Mouse (Mus musculus) neural tube, embryonic 15.5 days (tissue): Measurements from ENCODE around the gene Tmem9b. TPM values are rescaled to one million over a fixed set of nuclear protein-coding genes. Genes with fewer than 3 reads are reported as not detected.
A peak's percentile ranks its signal among the peaks of the same experiment; 100 is the strongest.

Experiments
- ATAC-seq: fragments of 200-750 bp; cut with Nextera tagmentation; 2 replicates; pipeline ENCODE4 v1.8.0; 2017; ENCODE audit warnings: mild to moderate bottlenecking, moderate TSS enrichment, moderate library complexity; ENCODE audit not compliant: low FRiP score
- H3K27ac ChIP-seq: fragments of 300-500 bp; sonication (generic); replicated peaks from 2 replicates; pipeline ENCODE4 v1.5.1; 2015; ENCODE audit warnings: mild to moderate bottlenecking, inconsistent platforms
- H3K27me3 ChIP-seq: fragments of 300-500 bp; sonication (generic); replicated peaks from 2 replicates; pipeline ENCODE4 v1.6.1; 2015; ENCODE audit warnings: inconsistent platforms
- H3K36me3 ChIP-seq: fragments of 300-500 bp; sonication (generic); 2 replicates; pipeline ENCODE4 v1.6.1; 2015; ENCODE audit warnings: inconsistent platforms
- H3K4me1 ChIP-seq: fragments of 300-500 bp; sonication (generic); 2 replicates; pipeline ENCODE4 v1.6.1; 2015; ENCODE audit warnings: inconsistent platforms
- H3K4me2 ChIP-seq: fragments of 300-500 bp; sonication (generic); 2 replicates; pipeline ENCODE4 v1.6.1; 2015; ENCODE audit warnings: inconsistent platforms, mild to moderate bottlenecking, moderate library complexity
- H3K4me3 ChIP-seq: fragments of 300-500 bp; sonication (generic); replicated peaks from 2 replicates; pipeline ENCODE4 v1.5.1; 2015; ENCODE audit warnings: mild to moderate bottlenecking, inconsistent platforms
- H3K9ac ChIP-seq: fragments of 300-500 bp; sonication (generic); replicated peaks from 2 replicates; pipeline ENCODE4 v1.6.1; 2015; ENCODE audit warnings: mild to moderate bottlenecking, inconsistent platforms
- H3K9me3 ChIP-seq: fragments of 300-500 bp; sonication (generic); replicated peaks from 2 replicates; pipeline ENCODE4 v1.6.1; 2016; ENCODE audit warnings: inconsistent platforms
- WGBS: fragments of 180-500 bp; shearing (Covaris S2); methylation state at CpG from one replicate; pipeline ENCODE4 v1.1.7; 2015; ENCODE audit warnings: mixed read lengths; 5-methylcytosine and 5-hydroxymethylcytosine counted together
- polyA plus RNA-seq: library from polyadenylated mRNA; unstranded; fragments of >200 nt; fragmentation: Nextera tagmentation; extraction: Ambion mirVana; gene quantifications from 2 replicates; pipeline ENCODE4 v1.2.1, GENCODE M21; 2015

Gene Tmem9b
- polyA plus RNA-seq, 1 experiment from 2014 or later, result 134 TPM

DNA sequence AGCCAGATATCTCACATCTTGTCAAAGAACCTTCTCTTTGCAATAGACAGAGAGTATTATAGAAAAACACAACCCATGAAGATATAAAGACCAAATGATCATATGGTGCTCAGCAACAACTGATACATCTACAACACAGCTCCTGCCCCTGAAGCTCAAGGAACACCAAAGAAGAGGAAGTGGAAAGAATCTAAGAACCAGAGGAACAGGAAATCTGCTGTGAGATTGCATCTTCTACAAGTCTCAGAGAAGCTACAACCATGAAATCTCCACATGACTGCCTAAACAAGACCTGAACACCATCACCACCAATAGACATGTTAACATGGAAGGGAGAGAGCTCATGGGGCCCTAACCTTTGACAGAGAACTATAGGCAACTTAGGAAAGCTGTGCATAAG is 19.6 kb upstream of the Tmem9b start:
- Histone ChIP-seq H3K9ac (no peak overlapping the region), H3K27me3 (no peaks in the 10 kb centered on the region), H3K4me2 (no peak overlapping the region), H3K9me3 (no peaks in the 10 kb centered on the region), H3K36me3 (no peaks in the 10 kb centered on the region), H3K27ac (no peak overlapping the region), H3K4me3 (no peak overlapping the region), H3K4me1 (no peaks in the 10 kb centered on the region)
- ATAC-seq, result no peak

- Histone ChIP-seq H3K4me3 (no peak overlapping the region), H3K27ac (no peak overlapping the region), H3K27me3 (no peaks in the 10 kb centered on the region), H3K9me3 (no peaks in the 10 kb centered on the region), H3K9ac (no peak overlapping the region), H3K4me2 (no peak overlapping the region), H3K4me1 (no peaks in the 10 kb centered on the region), H3K36me3 (no peaks in the 10 kb centered on the region)
- WGBS, result 57% methylated on average over 2 of the region's 2 CpGs
- no peak for ATAC-seq
Observed at GRCm38 (mm10) chr7:109768699-109769383, 16.2 kb upstream of the Tmem9b start.

- H3K9me3 ChIP-seq, result no peaks in the 10 kb centered on the region
- H3K9ac ChIP-seq, result no peak overlapping the region
- H3K4me3 ChIP-seq, result no peak overlapping the region
- ATAC-seq, result no peak
- H3K4me1 ChIP-seq, result no peaks in the 10 kb centered on the region
- no peak overlapping the region for H3K4me2 ChIP-seq
- 84% methylated on average over 7 of the region's 7 CpGs for whole genome bisulfite sequencing
- no peaks in the 10 kb centered on the region for H3K27me3 ChIP-seq
- no peaks in the 10 kb centered on the region for H3K36me3 ChIP-seq
- no peak overlapping the region for H3K27ac ChIP-seq
Observed at GRCm38 (mm10) chr7:109767575-109768350, 15.1 kb upstream of the Tmem9b start.

DNA sequence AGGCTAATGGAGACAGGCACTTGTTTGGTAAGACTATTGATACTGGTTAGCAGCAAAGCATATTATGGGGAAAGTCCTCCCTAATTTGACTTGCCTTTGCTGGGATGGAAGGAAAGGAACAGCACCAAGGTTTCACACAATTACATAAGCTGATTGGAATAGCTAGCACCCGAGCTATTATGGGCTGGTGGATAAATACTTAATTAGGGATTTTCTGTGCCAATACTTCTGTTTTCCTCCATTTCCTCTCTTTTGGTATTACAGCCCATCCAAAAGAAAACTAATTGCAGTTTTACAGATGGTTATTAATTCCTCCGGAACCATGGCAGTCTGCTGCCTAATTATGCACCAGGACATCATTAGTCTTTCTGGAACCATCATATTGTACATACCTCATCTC is 11.3 kb upstream of the Tmem9b start:
- Histone ChIP-seq H3K27ac (no peak overlapping the region), H3K9ac (no peak overlapping the region)

DNA sequence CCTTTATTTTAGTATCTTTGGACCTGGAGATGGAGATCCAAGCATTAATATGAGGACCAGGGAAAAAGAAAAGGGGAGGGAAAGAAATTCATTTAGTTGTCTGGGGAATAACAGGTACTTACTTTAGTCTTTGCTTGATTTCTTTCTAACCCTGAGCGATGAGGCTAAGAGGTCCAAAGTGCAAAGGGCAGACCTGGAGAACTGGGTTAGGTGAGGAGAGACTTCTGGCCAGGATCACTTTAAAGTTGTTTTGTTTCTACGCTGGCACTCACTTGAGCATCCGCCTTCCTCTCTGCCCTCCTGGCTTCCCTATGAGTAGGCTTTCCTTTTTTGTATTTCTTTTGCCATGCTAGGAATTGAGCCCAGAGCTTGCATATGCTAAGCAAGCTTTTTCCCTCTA is 3.6 kb upstream of the Tmem9b start:
- H3K27ac ChIP-seq, result no peak overlapping the region
- no peaks in the 10 kb centered on the region for H3K27me3 ChIP-seq
- H3K9ac ChIP-seq, result no peak overlapping the region
- ATAC-seq, result no peak
- no peak overlapping the region for H3K4me3 ChIP-seq
- no peaks in the 10 kb centered on the region for H3K9me3 ChIP-seq
- peaks cover 19% of the 10 kb centered on the region for H3K4me1 ChIP-seq
- H3K4me2 ChIP-seq, result no peak overlapping the region
- H3K36me3 ChIP-seq, result no peaks in the 10 kb centered on the region
- 95% methylated on average over 3 of the region's 3 CpGs for WGBS

More for the DNA sequence above, 11.3 kb upstream of the Tmem9b start:
- H3K9me3 ChIP-seq, result no peaks in the 10 kb centered on the region
- H3K36me3 ChIP-seq, result no peaks in the 10 kb centered on the region
- H3K4me1 ChIP-seq, result no peaks in the 10 kb centered on the region
- no peaks in the 10 kb centered on the region for H3K27me3 ChIP-seq
- H3K4me2 ChIP-seq, result no peak overlapping the region
- WGBS, result 64% methylated on average over 2 of the region's 2 CpGs
- no peak overlapping the region for H3K4me3 ChIP-seq
- ATAC-seq, result no peak

DNA sequence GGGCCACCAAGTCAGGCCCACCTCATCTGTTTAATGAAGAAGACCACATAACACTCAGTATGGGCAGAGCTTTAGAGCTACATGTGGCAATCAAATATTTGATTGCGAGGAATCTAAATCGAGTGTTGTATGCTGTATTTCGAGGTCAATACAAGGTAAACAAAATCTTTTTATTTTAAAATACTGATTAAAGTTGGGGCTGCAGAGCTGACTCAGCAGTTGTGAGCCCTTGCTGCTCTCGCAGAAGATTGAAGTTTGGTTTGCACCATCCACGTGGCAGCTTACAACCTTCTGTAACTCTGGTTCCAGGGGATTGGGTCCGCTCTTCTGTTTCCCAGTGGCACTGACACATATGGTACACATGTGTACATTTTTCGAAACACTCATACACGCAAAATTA is 1.4 kb upstream of the Tmem9b start:
- H3K27me3 ChIP-seq, result no peaks in the 10 kb centered on the region
- H3K4me2 ChIP-seq, result no peak overlapping the region
- no peak for ATAC-seq
- H3K4me1 ChIP-seq, result peaks cover 31% of the 10 kb centered on the region
- no peak overlapping the region for H3K27ac ChIP-seq
- no peak overlapping the region for H3K9ac ChIP-seq
- H3K4me3 ChIP-seq, result no peak overlapping the region
- H3K9me3 ChIP-seq, result no peaks in the 10 kb centered on the region
- H3K36me3 ChIP-seq, result peaks cover 5% of the 10 kb centered on the region; the same call in 1 of the 2 replicates
- WGBS, result 90% methylated on average over 8 of the region's 8 CpGs

DNA sequence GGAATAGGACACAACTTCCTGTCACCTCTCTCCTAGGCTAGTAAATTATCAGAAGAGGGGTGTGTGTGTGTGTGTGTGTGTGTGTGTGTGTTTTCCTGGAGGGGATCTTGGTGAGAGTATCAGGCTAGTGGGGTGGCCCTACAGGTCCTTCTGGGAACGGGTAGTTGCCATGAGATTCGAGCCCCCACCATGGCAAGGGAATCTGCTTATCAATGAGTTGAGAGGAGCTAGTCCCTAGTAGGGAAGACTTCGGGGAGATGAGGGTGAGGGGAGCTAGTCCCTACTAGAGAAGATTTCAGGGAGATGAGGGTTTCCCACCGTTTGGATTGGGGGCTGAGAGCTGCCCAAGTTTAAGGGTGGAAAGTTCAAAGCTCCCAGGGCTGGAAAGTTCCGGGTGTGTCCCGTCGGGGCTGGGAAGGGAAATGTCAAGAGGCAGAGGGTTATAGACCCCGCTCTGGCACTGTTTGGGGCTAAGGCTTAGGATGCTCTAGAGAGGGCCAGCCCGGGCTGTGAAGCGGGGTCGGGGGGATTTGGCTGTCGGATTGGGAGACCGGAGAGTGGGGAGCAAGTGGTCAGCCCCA is 1.2 kb downstream of the Tmem9b start:
- Histone ChIP-seq H3K4me1 (peaks cover 33% of the 10 kb centered on the region), H3K9ac (peak overlapping the region; percentile 75), H3K9me3 (no peaks in the 10 kb centered on the region), H3K27me3 (no peaks in the 10 kb centered on the region), H3K4me3 (peak overlapping the region; percentile 63), H3K4me2 (peak overlapping the region; percentile 85), H3K36me3 (peaks cover 15% of the 10 kb centered on the region; the same call in 1 of the 2 replicates), H3K27ac (peak overlapping the region; percentile 85)
- ATAC-seq, result no peak; the same call in 1 of the 2 replicates
- 3% methylated on average over 13 of the region's 13 CpGs for WGBS

- Histone ChIP-seq H3K4me1 (peaks cover 21% of the 10 kb centered on the region), H3K9me3 (no peaks in the 10 kb centered on the region), H3K36me3 (peaks cover 45% of the 10 kb centered on the region), H3K9ac (no peak overlapping the region), H3K4me3 (no peak overlapping the region), H3K4me2 (no peak overlapping the region), H3K27me3 (no peaks in the 10 kb centered on the region), H3K27ac (no peak overlapping the region)
- ATAC-seq, result no peak
- WGBS, result 71% methylated on average over 1 of the region's 1 CpGs
Observed at GRCm38 (mm10) chr7:109747747-109748146, 4.9 kb downstream of the Tmem9b start.

DNA sequence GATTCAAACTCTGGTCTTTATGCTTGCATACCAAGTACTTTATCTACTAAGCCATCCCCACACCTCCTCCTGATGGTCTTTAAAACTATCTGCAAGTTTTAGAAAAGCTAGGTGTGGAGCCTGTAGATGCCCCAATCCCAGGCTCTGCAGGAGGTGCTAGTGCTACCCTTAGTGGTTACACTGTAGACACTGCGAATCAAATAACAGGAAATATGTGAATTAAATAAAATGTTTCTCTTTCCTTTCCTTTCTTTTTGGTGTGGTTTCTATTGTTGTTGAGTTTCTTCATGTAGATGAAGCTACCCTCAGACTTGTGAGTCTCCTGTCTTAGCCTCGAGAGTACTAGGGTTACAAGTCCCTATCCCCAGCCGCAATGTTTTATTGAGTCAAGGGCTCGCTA is 11.0 kb downstream of the Tmem9b start:
- 87% methylated on average over 4 of the region's 4 CpGs for WGBS
- no peak overlapping the region for H3K27ac ChIP-seq
- peaks cover 68% of the 10 kb centered on the region for H3K36me3 ChIP-seq
- H3K27me3 ChIP-seq, result no peaks in the 10 kb centered on the region
- H3K9me3 ChIP-seq, result no peaks in the 10 kb centered on the region
- H3K9ac ChIP-seq, result no peak overlapping the region
- no peak overlapping the region for H3K4me2 ChIP-seq
- H3K4me1 ChIP-seq, result no peaks in the 10 kb centered on the region
- ATAC-seq, result no peak
- no peak overlapping the region for H3K4me3 ChIP-seq

DNA sequence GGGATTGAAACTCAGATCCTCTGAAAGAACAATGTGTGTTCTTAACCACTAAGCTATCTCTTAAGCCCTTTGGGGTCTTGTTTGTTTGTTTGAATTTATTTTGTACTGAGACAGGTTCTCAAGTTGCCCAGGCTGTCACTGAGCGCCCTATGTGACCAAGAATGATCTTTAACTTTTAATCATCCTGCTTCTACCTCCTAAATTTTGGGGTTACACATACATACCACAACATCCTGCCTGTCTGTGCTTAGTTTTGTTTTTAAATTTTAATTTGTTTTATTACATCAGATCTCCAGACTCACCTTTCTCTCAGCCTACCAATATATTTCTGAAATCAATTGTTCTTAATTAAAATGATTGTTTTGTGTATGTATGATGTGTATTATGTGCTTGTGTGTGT is 11.6 kb downstream of the Tmem9b start:
- H3K27me3 ChIP-seq, result no peaks in the 10 kb centered on the region
- H3K4me1 ChIP-seq, result no peaks in the 10 kb centered on the region
- ATAC-seq, result no peak
- peaks cover 68% of the 10 kb centered on the region for H3K36me3 ChIP-seq
- no peak overlapping the region for H3K27ac ChIP-seq
- WGBS, result 92% methylated on average over 1 of the region's 1 CpGs
- no peak overlapping the region for H3K4me2 ChIP-seq
- no peak overlapping the region for H3K4me3 ChIP-seq
- H3K9ac ChIP-seq, result no peak overlapping the region
- H3K9me3 ChIP-seq, result no peaks in the 10 kb centered on the region

- ATAC-seq, result no peak
- no peaks in the 10 kb centered on the region for H3K4me1 ChIP-seq
- H3K4me3 ChIP-seq, result no peak overlapping the region
- H3K4me2 ChIP-seq, result no peak overlapping the region
- H3K9me3 ChIP-seq, result no peaks in the 10 kb centered on the region
- H3K9ac ChIP-seq, result no peak overlapping the region
- no peak overlapping the region for H3K27ac ChIP-seq
- 95% methylated on average over 5 of the region's 5 CpGs for WGBS
- H3K27me3 ChIP-seq, result no peaks in the 10 kb centered on the region
- H3K36me3 ChIP-seq, result peaks cover 69% of the 10 kb centered on the region
Observed at GRCm38 (mm10) chr7:109739822-109740370, 12.8 kb downstream of the Tmem9b start.

- no peak for ATAC-seq
- Histone ChIP-seq H3K27ac (no peak overlapping the region), H3K4me3 (no peak overlapping the region), H3K27me3 (no peaks in the 10 kb centered on the region), H3K9me3 (no peaks in the 10 kb centered on the region), H3K9ac (no peak overlapping the region), H3K4me2 (no peak overlapping the region), H3K36me3 (peaks cover 38% of the 10 kb centered on the region), H3K4me1 (no peaks in the 10 kb centered on the region)
- WGBS, result 91% methylated on average over 4 of the region's 4 CpGs
Observed at GRCm38 (mm10) chr7:109734806-109735205, 17.9 kb downstream of the Tmem9b start.
